Mouse (Mus musculus): ENCODE data around the gene Pprc1. TPM values are rescaled to one million over a fixed set of nuclear protein-coding genes. Genes with fewer than 3 reads are reported as not detected.
A peak's percentile ranks its signal among the peaks of the same experiment; 100 is the strongest.

The Pprc1 gene
- polyA plus RNA-seq, 1 experiment from 2014 or later, result 44.6 TPM

DNA sequence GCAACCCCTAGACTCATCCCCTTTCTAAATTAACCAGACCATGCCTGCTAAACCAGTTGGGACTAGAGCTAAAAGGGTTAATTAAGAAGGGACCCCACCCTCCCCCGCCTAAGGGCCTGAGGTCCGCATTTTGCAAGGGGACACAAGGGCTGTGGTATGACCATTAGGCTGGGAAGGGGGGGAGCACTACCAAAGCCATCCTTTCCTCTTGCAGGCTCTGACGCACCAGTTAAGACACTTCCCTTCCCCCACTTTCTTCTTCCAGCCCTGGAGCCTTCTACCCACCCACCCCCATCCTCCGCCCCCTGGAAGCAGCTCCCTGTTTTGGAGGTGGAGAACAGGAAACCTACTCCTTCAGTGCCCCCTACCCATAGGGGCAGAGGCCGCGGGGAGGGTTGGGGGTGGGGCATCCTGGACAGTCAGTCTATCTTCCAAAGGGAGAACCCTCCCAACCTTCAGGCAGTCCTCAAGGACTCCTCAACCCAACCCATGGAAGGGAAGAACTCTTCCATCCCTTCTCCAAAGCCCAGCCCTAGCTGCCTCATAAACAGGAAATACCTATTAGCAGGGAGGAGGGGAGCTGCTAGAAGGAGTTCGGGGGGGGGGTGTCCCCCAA, 1.1 kb downstream of the Pprc1 start:
- Histone ChIP-seq H3K27ac (peak overlapping the region; percentile 97), H3K4me1 (peaks cover 55% of the 10 kb centered on the region), H3K27me3 (no peaks in the 10 kb centered on the region), H3K9ac (peak overlapping the region; percentile 83), H3K9me3 (replicated peaks) (no peaks in the 10 kb centered on the region), H3K4me2 (peak overlapping the region; percentile 82), H3K36me3 (no peaks in the 10 kb centered on the region), H3K4me3 (replicated peaks) (peak overlapping the region; percentile 70)
- 2% methylated on average over 7 of the region's 7 CpGs for WGBS
- peak; percentile 49 for ATAC-seq (replicated peaks; ENCODE audit: low FRiP score)

DNA sequence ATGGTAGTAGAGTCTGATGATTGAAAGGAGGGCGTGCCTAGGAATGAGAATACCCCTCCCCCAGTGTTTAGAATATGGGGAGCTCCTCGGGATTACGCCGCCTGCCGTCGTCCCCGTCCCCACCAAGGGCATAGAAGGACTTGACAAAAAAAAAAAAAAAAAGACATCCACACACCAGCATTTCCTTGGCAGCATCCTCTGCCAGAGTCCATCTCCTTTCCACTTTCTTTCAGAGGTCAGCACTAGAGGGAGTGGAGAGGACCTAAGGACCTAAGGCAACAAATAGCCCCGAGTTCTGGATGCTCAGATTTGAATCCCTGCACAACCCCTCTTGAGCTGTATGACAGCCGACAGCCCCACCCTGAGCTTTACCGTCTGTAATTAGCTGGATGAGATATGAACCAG, 1.9 kb downstream of the Pprc1 start:
- Histone ChIP-seq H3K4me1 (peaks cover 47% of the 10 kb centered on the region), H3K27me3 (no peaks in the 10 kb centered on the region), H3K9ac (no peak overlapping the region), H3K27ac (peak overlapping the region; percentile 97), H3K36me3 (no peaks in the 10 kb centered on the region), H3K4me2 (peak overlapping the region; percentile 82), H3K9me3 (replicated peaks) (no peaks in the 10 kb centered on the region), H3K4me3 (replicated peaks) (peak overlapping the region; percentile 70)
- no peak for ATAC-seq (replicated peaks; ENCODE audit: low FRiP score)
- 8% methylated on average over 10 of the region's 10 CpGs for WGBS

DNA sequence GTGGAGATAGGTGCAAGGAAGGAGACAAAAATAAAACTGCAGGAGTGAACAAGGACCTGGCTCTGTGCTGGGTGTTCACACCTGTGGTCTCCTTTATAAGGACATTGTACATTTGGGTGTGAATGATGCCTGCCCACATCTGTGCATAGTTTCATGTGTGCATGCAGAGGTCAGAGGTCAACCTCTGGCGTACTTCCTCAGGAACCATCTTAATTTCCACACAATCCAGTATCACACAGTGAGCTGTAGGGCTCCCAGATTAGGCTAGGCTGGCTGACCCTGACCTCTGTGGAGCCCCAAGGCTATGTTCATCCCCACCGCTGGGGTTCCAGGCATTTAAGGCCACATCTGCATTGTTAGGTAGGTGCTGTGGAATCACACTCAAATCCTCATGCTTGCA, 2.7 kb downstream of the Pprc1 start:
- Histone ChIP-seq H3K9ac (no peak overlapping the region), H3K4me1 (peaks cover 39% of the 10 kb centered on the region), H3K4me3 (replicated peaks) (no peak overlapping the region), H3K4me2 (no peak overlapping the region), H3K36me3 (no peaks in the 10 kb centered on the region), H3K27me3 (no peaks in the 10 kb centered on the region), H3K9me3 (replicated peaks) (no peaks in the 10 kb centered on the region), H3K27ac (peak overlapping the region; percentile 97)
- ATAC-seq (replicated peaks; ENCODE audit: low FRiP score), result no peak
- 66% methylated on average over 2 of the region's 2 CpGs for WGBS

DNA sequence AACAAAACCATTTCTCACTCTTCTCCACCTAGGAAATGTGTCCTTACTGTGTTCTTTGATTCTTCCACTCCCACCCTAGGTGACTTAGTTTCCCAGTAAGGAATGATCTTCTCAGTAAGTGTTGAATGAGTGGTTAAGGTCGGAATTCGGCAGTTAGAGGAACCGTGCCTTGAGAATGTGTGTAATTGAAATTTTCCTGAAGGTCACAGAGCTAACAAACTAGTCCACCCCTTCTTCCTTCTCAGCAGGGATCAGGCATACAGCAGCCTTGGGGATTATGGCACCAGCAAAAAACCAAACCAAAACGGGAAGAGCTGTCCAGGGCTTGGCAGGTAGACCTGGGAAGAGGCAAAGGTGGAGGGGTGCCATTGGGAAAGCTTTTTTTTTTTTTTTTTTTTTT, 4.4 kb downstream of the Pprc1 start:
- Histone ChIP-seq H3K4me2 (no peak overlapping the region), H3K36me3 (no peaks in the 10 kb centered on the region), H3K4me3 (replicated peaks) (no peak overlapping the region), H3K4me1 (peaks cover 22% of the 10 kb centered on the region), H3K9me3 (replicated peaks) (no peaks in the 10 kb centered on the region), H3K9ac (no peak overlapping the region), H3K27ac (no peak overlapping the region), H3K27me3 (no peaks in the 10 kb centered on the region)
- WGBS, result 72% methylated on average over 4 of the region's 4 CpGs
- ATAC-seq (replicated peaks; ENCODE audit: low FRiP score), result no peak

DNA sequence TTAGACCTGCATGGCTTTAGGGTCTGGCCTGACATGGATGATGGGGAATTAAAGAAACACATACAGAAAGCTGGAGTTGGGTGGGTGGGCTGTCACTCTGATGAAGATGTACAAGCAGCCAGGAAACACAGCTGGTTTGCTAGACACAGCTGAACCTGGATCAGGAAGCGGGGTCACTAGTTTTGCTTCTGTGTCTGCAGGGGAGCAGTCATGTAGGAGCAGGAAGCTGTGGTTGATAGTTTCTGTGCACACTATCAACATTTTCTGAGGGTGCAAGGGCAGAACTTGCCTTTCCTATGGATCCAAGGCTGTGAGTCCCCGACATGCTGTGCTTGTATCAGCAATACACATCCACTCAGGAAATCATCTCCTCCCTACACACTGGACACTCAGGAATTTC, 5.8 kb downstream of the Pprc1 start:
- 68% methylated on average over 2 of the region's 2 CpGs for WGBS
- Histone ChIP-seq H3K4me3 (replicated peaks) (no peak overlapping the region), H3K9me3 (replicated peaks) (no peaks in the 10 kb centered on the region), H3K27me3 (no peaks in the 10 kb centered on the region), H3K27ac (no peak overlapping the region), H3K4me2 (no peak overlapping the region), H3K36me3 (no peaks in the 10 kb centered on the region), H3K4me1 (peaks cover 19% of the 10 kb centered on the region), H3K9ac (no peak overlapping the region)
- ATAC-seq (replicated peaks; ENCODE audit: low FRiP score), result no peak

DNA sequence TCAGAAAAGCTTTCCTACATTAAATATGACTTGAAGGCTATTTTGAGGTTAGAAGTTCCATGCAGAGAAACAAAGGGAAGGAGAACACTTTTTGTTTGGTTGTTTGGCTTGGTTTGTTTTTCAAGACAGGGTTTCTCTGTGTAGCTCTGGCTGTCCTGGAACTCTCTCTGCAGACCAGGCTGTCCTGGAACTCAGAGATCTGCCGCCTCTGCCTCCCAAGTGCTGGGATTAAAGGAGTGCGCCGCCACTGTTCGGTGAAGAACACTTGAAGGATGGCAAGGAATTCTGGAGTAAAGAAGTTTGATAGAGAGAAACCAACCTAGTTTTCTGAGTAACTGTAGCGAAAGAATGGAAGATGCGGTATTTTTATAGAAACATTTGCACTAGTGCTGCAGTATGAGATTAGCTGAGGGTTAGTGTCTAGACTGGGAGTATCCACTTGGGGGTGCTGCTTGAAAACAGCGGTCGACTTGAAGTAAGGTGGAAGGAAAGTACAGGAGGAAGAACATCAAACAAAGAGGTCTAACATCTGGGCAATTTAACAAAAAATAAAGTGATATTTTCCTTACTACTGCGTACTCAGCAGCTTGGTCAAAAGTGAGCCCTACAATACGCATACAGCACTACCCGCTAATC, 11.2 kb downstream of the Pprc1 start:
- peak overlapping the region; percentile 59 for H3K4me2 ChIP-seq
- peak overlapping the region; percentile 98 for H3K27ac ChIP-seq

DNA sequence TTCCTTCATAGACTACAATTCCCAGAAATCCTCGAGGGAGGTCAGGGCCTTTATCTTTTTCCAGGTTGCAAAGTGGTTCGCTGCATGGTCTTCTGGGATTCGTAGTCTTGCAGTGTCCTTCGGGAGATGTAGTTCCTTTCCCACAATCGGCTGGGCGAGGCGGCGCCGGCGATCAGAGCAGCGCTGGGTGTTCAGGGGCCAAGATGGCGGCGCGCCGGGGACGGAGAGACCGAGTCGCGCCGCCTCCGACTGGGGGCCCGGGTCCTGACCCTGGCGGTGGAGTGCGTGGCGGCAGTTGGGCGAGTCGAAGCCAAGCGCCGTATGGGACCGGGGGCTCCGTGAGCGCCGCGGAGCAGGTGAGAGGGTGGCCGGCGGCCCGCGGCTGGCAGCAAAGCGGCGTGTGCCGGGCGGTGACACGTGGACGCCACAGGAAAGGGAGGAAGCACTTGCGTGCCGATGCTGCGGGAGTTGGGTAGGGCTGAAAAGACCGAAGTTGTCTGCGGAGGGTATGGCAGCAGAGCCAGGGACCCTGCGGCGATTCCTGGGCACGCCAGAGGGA, 11.8 kb downstream of the Pprc1 start:
- Histone ChIP-seq H3K4me1 (peaks cover 22% of the 10 kb centered on the region), H3K9me3 (replicated peaks) (no peaks in the 10 kb centered on the region), H3K36me3 (peaks cover 3% of the 10 kb centered on the region), H3K4me2 (peak overlapping the region; percentile 84), H3K9ac (peak overlapping the region; percentile 76), H3K27me3 (no peaks in the 10 kb centered on the region), H3K27ac (peak overlapping the region; percentile 98), H3K4me3 (replicated peaks) (peak overlapping the region; percentile 93)
- WGBS, result under 1% methylated on average over 52 of the region's 52 CpGs
- ATAC-seq (replicated peaks; ENCODE audit: low FRiP score), result peak; percentile 94

More for the DNA sequence above, 11.2 kb downstream of the Pprc1 start:
- Histone ChIP-seq H3K27me3 (no peaks in the 10 kb centered on the region), H3K9ac (peak overlapping the region; percentile 35), H3K4me1 (peaks cover 22% of the 10 kb centered on the region), H3K9me3 (replicated peaks) (no peaks in the 10 kb centered on the region), H3K36me3 (no peaks in the 10 kb centered on the region), H3K4me3 (replicated peaks) (peak overlapping the region; percentile 93)
- WGBS, result under 1% methylated on average over 11 of the region's 11 CpGs
- ATAC-seq (replicated peaks; ENCODE audit: low FRiP score), result peak; percentile 76

DNA sequence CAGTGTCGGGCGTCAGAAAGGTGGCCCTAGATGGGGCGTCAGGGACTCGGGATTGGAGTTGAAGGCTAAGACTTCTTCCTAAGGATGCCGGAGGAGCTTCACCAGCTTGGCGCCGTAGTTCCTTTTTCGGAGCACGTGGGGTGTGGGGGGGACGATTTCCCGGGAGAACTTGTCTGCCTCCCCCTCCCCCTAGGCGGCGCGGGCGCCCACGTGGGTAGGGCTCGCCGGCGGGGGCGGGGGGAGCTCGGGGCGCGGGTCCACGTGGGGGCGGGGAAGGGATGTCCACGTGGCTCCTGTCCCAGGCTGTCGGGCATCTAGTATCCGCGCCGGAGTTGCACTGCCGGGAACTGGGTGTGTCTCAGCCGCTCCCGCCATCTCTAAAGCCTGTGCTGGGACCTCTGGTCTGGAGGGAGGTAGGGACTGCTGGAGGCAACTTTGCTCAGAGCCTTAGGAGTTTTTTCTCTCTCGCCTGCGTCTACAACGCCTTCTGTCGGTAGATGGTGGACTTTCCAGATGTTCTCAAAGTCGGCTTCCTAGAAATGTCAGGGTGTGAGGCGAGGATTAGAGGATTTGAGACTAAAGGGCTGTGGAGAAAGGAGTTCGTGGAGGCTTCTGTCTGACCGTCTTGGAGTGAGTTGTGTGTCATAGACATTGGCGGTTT, 12.4 kb downstream of the Pprc1 start:
- Histone ChIP-seq H3K27me3 (no peaks in the 10 kb centered on the region), H3K36me3 (peaks cover 9% of the 10 kb centered on the region), H3K27ac (peak overlapping the region; percentile 98), H3K4me2 (peak overlapping the region; percentile 84), H3K9me3 (replicated peaks) (no peaks in the 10 kb centered on the region), H3K9ac (peak overlapping the region; percentile 76), H3K4me3 (replicated peaks) (peak overlapping the region; percentile 93), H3K4me1 (peaks cover 22% of the 10 kb centered on the region)
- under 1% methylated on average over 42 of the region's 42 CpGs for WGBS
- peak; percentile 88 for ATAC-seq (replicated peaks; ENCODE audit: low FRiP score)

DNA sequence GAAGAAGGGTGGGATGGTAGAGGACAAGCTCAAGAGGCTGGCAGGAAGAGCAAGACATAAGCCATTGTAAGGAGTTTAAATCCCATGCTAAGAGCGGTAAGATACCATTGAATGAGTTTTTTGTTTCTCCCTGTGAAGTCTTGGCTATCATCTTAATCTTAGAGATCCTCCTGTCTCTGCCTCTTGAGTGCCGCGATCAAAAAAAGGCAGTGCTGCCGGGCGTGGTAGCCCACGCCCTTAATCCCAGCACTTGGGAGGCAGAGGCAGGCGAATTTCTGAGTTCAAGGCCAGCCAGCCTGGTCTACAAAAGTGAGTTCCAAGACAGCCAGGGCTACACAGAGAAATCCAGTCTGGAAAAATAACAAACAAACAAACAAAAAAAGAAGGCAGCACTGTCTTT, 13.8 kb downstream of the Pprc1 start:
- Histone ChIP-seq H3K27ac (no peak overlapping the region), H3K9ac (no peak overlapping the region), H3K27me3 (no peaks in the 10 kb centered on the region), H3K4me3 (replicated peaks) (0 out of 2 replicates have a peak overlapping the region, but pooled peaks have one; percentile 93), H3K4me2 (peak overlapping the region; percentile 84), H3K36me3 (peaks cover 23% of the 10 kb centered on the region), H3K9me3 (replicated peaks) (no peaks in the 10 kb centered on the region), H3K4me1 (peaks cover 22% of the 10 kb centered on the region)
- no peak for ATAC-seq (replicated peaks; ENCODE audit: low FRiP score)
- 92% methylated on average over 7 of the region's 7 CpGs for WGBS

DNA sequence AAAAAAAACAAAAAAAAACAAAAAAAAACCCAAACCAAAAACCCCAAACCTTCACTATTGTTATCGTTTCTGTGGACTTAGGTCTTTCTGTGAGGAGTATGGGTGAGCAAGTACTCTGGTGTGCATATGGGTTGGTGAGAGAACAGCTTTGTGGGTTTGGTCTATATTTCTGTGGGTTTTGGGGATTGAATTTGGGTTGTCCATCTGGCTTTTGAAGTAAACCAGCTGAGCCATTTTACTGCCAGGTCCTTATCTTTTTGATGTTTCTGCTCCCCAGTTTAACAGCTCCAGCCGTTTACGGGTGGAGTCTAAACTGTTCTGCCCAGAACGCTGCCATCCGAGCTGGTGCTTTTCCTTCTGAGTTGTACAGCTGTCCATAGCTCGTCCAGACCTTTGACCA, 16.2 kb downstream of the Pprc1 start:
- Histone ChIP-seq H3K4me3 (replicated peaks) (no peak overlapping the region), H3K9ac (no peak overlapping the region), H3K4me2 (no peak overlapping the region), H3K27ac (no peak overlapping the region), H3K36me3 (peaks cover 47% of the 10 kb centered on the region), H3K9me3 (replicated peaks) (no peaks in the 10 kb centered on the region), H3K27me3 (no peaks in the 10 kb centered on the region), H3K4me1 (peaks cover 22% of the 10 kb centered on the region)
- no peak for ATAC-seq (replicated peaks; ENCODE audit: low FRiP score)
- WGBS, result 62% methylated on average over 6 of the region's 6 CpGs

DNA sequence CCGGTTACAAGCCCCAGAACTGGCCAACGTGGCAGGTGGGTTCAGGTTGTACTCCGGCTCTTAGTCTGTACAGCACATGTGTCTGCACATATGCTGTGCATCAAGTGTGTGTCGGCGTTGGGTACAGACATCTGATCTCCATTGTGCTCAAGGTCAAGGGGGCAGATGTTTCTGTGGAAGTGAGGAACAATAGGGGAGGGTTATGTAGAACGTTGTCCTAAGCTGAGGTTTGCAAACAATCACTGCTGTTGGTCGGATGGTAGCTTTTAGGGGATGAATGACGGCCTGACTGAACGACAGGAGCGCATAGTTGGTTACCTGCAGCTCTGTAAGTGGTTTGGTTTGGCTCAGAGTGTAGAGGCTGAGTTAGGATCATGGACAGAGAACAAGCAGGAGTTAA, 23.4 kb downstream of the Pprc1 start:
- Histone ChIP-seq H3K36me3 (peaks cover 99% of the 10 kb centered on the region), H3K9ac (no peak overlapping the region), H3K27me3 (no peaks in the 10 kb centered on the region), H3K9me3 (replicated peaks) (no peaks in the 10 kb centered on the region), H3K4me3 (replicated peaks) (no peak overlapping the region), H3K4me1 (no peaks in the 10 kb centered on the region), H3K27ac (no peak overlapping the region), H3K4me2 (no peak overlapping the region)
- no peak for ATAC-seq (replicated peaks; ENCODE audit: low FRiP score)
- 82% methylated on average over 10 of the region's 10 CpGs for whole genome bisulfite sequencing

DNA sequence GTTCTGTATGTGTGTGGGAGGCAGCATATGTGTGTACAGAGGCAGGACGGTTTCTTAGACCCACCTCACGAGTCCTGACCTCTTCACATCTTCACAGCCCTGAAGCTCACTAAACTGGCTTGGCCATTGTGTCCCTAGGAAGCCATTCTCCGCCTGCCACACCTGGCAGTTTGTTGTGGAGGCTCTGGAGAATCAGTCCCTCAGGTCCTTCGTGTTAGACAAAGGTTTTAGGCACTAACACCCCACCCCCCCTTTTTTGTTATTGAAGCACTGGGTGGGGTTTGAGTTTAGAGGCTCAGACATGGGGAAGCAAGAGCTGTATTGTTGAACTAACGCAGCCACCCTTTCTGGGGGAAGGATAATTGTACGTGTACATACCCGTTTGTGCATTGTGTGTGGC, 28.6 kb downstream of the Pprc1 start:
- no peak overlapping the region for H3K9ac ChIP-seq
- no peaks in the 10 kb centered on the region for H3K9me3 ChIP-seq (replicated peaks)
- H3K36me3 ChIP-seq, result peaks cover 68% of the 10 kb centered on the region
- H3K27me3 ChIP-seq, result no peaks in the 10 kb centered on the region
- no peak overlapping the region for H3K4me3 ChIP-seq (replicated peaks)
- peaks cover 20% of the 10 kb centered on the region for H3K4me1 ChIP-seq
- 88% methylated on average over 7 of the region's 7 CpGs for WGBS
- ATAC-seq (replicated peaks; ENCODE audit: low FRiP score), result no peak
- H3K27ac ChIP-seq, result no peak overlapping the region
- no peak overlapping the region for H3K4me2 ChIP-seq

All from kidney, embryonic 15.5 days (tissue).